Mouse (Mus musculus): ENCODE data around the gene Sec24d.
A peak's percentile ranks its signal among the peaks of the same experiment; 100 is the strongest.
"Not testable (repeated sequence)": the region's sequence is repeated elsewhere in the genome, so short reads cannot be mapped to it uniquely, and the experiment has no call there.

Sec24d gene

GRCm38 (mm10) chr3:123341049-123341448 is 73.8 kb downstream of the Sec24d start:
- no peak for DNase-seq

DNA sequence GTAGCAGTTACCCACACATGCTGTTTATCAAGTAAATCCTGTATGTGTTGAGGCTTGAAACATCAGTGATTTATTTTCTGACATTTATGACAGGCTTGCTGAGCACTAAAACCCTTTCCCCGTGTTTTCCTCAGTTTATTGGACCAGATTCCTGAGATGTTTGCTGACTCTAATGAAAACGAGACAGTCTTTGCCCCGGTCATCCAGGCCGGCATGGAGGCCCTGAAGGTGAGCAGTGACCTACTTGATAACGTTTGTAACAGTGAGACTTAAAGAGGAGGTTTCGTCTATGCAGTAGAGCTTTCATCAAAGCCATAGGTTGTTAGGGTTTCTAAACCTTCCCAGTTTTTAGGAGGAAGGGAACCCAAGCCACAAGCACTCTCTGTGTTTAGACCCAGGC is 76.4 kb downstream of the Sec24d start:
- no peak for DNase-seq

DNA sequence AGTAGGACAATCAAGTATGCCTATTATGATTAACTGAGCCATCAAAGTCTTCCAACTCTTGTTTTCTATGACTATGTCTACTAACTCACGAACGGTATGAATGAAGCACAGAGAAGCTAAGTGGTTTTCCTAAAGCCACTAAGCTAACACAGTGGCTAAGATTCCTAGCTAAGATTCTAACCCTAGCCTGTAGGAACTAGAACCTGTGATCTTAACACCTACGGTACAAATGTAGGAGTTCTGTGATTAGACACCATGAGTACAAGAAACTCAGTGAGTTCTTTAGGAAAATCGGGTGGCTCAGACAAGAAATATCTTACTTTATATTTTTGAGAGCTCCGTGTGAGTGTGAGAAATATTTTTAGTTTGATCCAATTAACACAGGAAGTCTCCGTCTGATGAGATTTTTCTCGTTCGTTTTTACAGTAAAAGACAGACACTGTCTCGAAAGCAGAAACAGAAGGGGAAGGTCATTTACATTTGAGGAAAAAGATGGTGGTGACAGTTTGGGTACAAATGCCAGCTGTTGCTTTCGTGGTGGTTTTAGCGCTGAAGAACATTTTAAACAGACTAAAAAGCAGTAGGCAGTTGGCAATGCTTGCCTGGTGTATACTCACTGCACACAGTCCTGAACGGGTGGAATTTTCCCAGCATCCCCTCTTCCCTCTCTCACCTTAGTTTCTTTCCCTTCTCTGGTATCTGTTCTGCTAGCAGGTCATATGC is 81.0 kb downstream of the Sec24d start:
- no peak for DNase-seq

DNA sequence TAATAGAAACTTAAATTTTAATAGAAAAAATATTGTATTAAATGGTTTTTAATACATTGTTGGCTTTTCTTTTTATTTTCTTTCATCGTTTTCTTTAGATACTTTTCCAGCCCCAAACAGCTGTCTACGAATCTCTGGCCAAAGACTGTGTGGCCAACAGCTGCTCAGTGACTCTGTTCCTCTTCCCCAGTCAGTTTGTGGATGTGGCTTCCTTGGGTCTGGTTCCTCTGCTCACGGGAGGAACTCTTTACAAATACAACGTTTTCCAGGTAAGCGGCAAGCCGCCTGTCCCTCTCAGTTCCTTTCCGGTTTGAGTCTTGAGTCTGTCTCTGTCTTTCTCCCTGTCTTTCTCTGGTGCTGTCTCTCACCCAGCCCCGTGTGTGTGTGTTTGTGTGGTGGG is 83.3 kb downstream of the Sec24d start:
- DNase-seq: no peak

DNA sequence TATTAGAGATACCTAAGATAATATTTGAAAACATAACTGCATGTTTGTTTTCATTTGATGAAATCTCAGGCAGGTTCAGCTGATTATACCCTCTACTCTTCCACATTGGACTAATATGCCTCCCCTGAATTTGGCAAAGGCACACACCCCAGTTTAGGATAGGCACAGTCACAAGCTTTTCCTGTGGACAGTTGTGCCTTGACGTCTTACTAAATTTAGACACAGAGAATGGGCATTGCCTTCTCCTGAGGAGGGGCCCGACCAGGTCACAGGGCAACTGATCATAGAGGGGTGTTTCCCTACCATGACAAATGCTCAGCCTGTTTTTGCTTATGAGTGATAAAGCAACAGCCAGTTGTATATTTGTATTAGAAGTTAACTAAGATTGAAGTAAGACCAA is 84.3 kb downstream of the Sec24d start:
- DNase-seq: no peak

DNA sequence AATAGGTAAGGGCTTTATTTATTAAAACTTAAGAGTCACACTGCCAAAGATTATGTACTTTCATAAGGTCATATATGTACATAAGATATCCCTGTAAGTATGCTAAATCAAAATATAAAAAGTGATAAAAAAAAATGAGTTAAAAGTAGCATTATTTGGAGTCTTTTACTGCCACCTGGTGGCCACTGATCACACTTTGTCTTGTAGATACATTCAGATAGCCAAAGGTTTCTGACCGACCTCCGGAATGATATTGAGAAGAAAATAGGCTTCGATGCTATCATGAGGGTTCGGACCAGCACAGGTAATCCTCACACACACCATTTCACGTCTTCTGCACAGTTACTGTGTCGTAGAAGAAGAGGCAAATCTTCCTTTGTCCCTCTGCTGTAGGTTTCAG is 85.9 kb downstream of the Sec24d start:
- DNase-seq: peak; percentile 8

DNA sequence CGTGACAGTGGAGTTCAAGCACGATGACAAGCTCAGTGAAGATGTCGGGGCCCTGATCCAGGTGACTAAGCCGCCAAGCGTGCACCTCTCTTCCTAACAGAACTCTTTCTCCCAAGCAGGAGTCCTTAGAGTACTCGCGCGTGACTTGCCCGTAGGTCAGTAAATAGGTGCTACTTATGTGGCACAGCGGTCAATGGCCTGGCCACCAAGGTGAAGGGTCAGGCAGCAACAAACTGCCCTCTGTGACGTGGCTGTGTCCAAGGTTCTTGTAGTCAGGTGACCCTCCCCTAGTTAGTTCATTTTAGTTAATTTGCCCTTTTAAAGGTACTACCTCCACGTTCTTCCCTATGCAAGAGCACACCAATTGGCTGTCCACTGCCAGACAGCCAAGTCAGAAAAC is 86.4 kb downstream of the Sec24d start:
- DNase-seq: peak; percentile 51

DNA sequence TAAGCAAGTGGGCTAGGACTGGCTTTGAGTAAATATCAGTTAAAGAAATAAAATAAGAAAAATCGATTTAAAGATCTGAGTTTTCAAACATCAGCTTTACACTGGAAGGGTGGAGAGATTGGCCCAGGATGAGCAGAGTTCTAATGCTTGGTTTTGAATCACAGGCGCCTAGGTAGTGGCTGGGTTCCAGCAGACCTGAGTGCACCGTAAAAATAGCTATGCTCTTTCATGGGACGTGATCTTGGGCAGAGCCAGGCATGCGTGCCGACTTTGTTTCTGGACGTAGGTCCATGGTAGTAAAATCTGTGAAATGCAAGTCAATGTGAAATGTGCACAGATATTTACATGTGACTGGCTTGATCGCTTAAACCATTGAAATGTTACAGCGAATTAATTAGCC is 87.1 kb downstream of the Sec24d start:
- no peak for DNase-seq

- DNase-seq: no peak
Measured at GRCm38 (mm10) chr3:123356377-123356991, 89.2 kb downstream of the Sec24d start.

GRCm38 (mm10) chr3:123366820-123367219 is 99.6 kb downstream of the Sec24d start:
- DNase-seq: not testable (repeated sequence)

DNA sequence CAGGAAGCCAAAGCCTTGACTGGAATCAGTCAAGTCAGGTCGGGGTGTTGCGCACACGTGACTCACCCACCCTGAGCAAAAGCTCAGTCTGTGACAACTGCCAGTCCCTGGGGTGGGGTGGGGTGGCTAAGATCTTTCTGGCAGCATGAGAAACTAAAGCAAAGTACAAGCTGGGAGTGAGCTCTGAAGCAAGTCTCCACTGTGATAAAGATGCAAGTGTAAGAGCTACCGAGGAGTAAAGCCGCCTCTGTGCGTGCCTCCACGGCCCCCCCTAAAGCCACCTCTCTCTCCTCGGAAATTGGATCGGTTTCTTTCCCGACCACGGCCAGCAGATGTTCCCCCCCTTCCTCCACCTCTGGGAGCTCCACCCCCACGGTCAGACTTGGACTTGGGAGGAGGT is 101.9 kb downstream of the Sec24d start:
- no peak for DNase-seq

- no peak for DNase-seq
Measured at GRCm38 (mm10) chr3:123370927-123371326, 103.7 kb downstream of the Sec24d start.

GRCm38 (mm10) chr3:123371766-123372535 is 104.7 kb downstream of the Sec24d start:
- peak; percentile 61 for DNase-seq

GRCm38 (mm10) chr3:123376562-123376961 is 109.3 kb downstream of the Sec24d start:
- DNase-seq: no peak

DNA sequence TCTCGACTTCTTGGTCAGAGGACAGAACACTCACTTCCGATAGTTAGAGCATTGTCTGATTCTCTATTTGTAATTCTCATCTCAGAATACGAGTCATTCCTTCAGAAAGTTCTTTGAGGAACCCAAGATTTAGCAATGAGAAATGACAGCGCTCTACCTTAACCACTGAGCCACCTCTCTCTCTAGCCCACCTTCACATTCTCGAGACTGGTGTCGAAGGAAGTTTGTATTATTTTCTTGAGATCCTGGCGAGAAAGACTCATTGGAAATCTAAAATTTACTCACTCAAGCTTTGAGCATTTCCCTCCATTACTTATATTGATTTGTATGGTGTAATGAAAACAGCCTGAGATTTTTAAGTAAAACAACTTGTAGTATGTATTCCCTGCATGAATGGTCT is 117.2 kb downstream of the Sec24d start:
- no peak for DNase-seq

- no peak for DNase-seq
Measured at GRCm38 (mm10) chr3:123385118-123385485, 117.8 kb downstream of the Sec24d start.

GRCm38 (mm10) chr3:123385486-123386156 is 118.4 kb downstream of the Sec24d start, which contains the start of gene Mettl14:
Gene Mettl14 (minus strand): TSS chr3:123386108.
- DNase-seq: peak; percentile 96

DNA sequence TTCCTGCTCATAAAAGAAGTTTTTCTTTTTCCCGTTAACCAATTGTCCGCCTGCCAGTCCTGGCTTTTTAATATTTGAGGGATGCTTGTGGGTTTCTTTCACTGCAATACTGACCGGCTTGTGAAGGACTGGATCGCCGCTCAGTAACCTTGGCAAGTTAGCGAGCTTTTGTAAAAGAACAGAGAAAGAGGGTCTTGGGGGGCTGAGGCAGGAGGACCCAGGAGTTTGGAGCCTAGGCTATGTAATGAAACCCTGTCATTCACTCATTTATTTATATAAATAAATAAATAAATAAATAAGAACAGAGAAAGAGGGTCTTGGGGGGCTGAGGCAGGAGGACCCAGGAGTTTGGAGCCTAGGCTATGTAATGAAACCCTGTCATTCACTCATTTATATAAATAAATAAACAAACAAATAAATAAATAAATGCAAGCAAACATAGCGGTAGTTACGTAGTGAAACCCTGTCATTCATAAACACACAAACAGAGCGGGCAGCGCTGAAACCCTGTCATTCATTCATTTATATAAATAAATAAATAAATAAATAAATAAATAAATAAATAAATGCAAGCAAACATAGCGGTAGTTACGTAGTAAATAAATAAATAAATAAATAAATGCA is 119.0 kb downstream of the Sec24d start:
- DNase-seq: not testable (repeated sequence)

- DNase-seq: no peak
Measured at GRCm38 (mm10) chr3:123391180-123391579, 123.9 kb downstream of the Sec24d start.

GRCm38 (mm10) chr3:123395611-123396010 is 128.4 kb downstream of the Sec24d start:
- DNase-seq: peak; percentile 48

GRCm38 (mm10) chr3:123397562-123398481 is 130.6 kb downstream of the Sec24d start:
- no peak for DNase-seq

- no peak for DNase-seq
Measured at GRCm38 (mm10) chr3:123404945-123405344, 137.7 kb downstream of the Sec24d start.
